Mouse (Mus musculus) liver, embryonic 15.5 days (tissue): ENCODE results near the gene Dcun1d4. TPM values are rescaled to one million over a fixed set of nuclear protein-coding genes. Genes with fewer than 3 reads are reported as not detected.

Source experiments
- ATAC-seq: fragments of 200-750 bp; cut with Nextera tagmentation; 2 replicates; pipeline ENCODE4 v1.8.0; 2017; ENCODE audit warnings: moderate number of reproducible peaks, mild to moderate bottlenecking, moderate library complexity; ENCODE audit not compliant: insufficient read depth
- H3K27ac ChIP-seq: fragments of 300-500 bp; sonication (generic); replicated peaks from 2 replicates; pipeline ENCODE4 v1.5.1; 2015; ENCODE audit warnings: mild to moderate bottlenecking, inconsistent platforms
- H3K27me3 ChIP-seq: fragments of 300-500 bp; sonication (generic); 2 replicates; pipeline ENCODE4 v1.6.1; 2015; ENCODE audit warnings: mild to moderate bottlenecking, inconsistent platforms
- H3K36me3 ChIP-seq: fragments of 300-500 bp; sonication (generic); replicated peaks from 2 replicates; pipeline ENCODE4 v1.6.1; 2015; ENCODE audit warnings: moderate library complexity, mild to moderate bottlenecking, inconsistent platforms
- H3K4me1 ChIP-seq: fragments of 300-500 bp; sonication (generic); replicated peaks from 2 replicates; pipeline ENCODE4 v1.6.1; 2015; ENCODE audit warnings: inconsistent platforms
- H3K4me2 ChIP-seq: fragments of 300-500 bp; sonication (generic); 2 replicates; pipeline ENCODE4 v1.6.1; 2015; ENCODE audit warnings: moderate library complexity, mild to moderate bottlenecking, inconsistent platforms
- H3K4me3 ChIP-seq: fragments of 300-500 bp; sonication (generic); replicated peaks from 2 replicates; pipeline ENCODE4 v1.5.1; 2015; ENCODE audit warnings: mild to moderate bottlenecking, inconsistent platforms
- H3K9ac ChIP-seq: fragments of 300-500 bp; sonication (generic); 2 replicates; pipeline ENCODE4 v1.6.1; 2015; ENCODE audit warnings: moderate library complexity, mild to moderate bottlenecking, inconsistent platforms
- H3K9me3 ChIP-seq: fragments of 300-500 bp; sonication (generic); replicated peaks from 2 replicates; pipeline ENCODE4 v1.6.1; 2016; ENCODE audit warnings: inconsistent platforms
- WGBS: fragments of 180-500 bp; shearing (Covaris S2); methylation state at CpG from one replicate; pipeline ENCODE4 v1.1.7; 2015; ENCODE audit warnings: mixed read lengths; ENCODE audit not compliant: insufficient replicate concordance; 5-methylcytosine and 5-hydroxymethylcytosine counted together
- polyA plus RNA-seq: library from polyadenylated mRNA; unstranded; fragments of >200 nt; fragmentation: Nextera tagmentation; extraction: Ambion mirVana; gene quantifications from 2 replicates; pipeline ENCODE4 v1.2.1, GENCODE M21; 2015

The Dcun1d4 gene
- polyA plus RNA-seq, 1 experiment from 2014 or later, result 2.5 TPM

GRCm38 (mm10) chr5:73524300-73525000, 43.6 kb downstream of the Dcun1d4 start:
- Histone ChIP-seq H3K4me2 (no peak overlapping the region), H3K9ac (no peak overlapping the region), H3K27me3 (no peaks in the 10 kb centered on the region), H3K27ac (no peak overlapping the region), H3K4me3 (no peak overlapping the region), H3K36me3 (no peaks in the 10 kb centered on the region), H3K4me1 (peaks cover 8% of the 10 kb centered on the region; the same call in 1 of the 2 replicates), H3K9me3 (no peaks in the 10 kb centered on the region)
- ATAC-seq, result no peak
- 60% methylated on average over 4 of the region's 4 CpGs for WGBS

GRCm38 (mm10) chr5:73532222-73532621, 51.4 kb downstream of the Dcun1d4 start:
- ATAC-seq, result no peak
- Histone ChIP-seq H3K4me1 (no peaks in the 10 kb centered on the region), H3K4me2 (no peak overlapping the region), H3K36me3 (no peaks in the 10 kb centered on the region), H3K27ac (no peak overlapping the region), H3K9ac (no peak overlapping the region), H3K9me3 (no peaks in the 10 kb centered on the region), H3K4me3 (no peak overlapping the region), H3K27me3 (no peaks in the 10 kb centered on the region)
- WGBS, result 58% methylated on average over 1 of the region's 1 CpGs

- Histone ChIP-seq H3K4me2 (no peak overlapping the region), H3K9me3 (no peaks in the 10 kb centered on the region), H3K4me1 (no peaks in the 10 kb centered on the region), H3K4me3 (no peak overlapping the region), H3K9ac (no peak overlapping the region), H3K27ac (no peak overlapping the region), H3K27me3 (no peaks in the 10 kb centered on the region), H3K36me3 (no peaks in the 10 kb centered on the region)
- WGBS, result 77% methylated on average over 9 of the region's 9 CpGs
- ATAC-seq, result no peak
Observed at GRCm38 (mm10) chr5:73532879-73533278, 52.1 kb downstream of the Dcun1d4 start.

GRCm38 (mm10) chr5:73537669-73538068, 56.9 kb downstream of the Dcun1d4 start:
- Histone ChIP-seq H3K27me3 (no peaks in the 10 kb centered on the region), H3K4me3 (no peak overlapping the region), H3K9ac (no peak overlapping the region), H3K36me3 (no peaks in the 10 kb centered on the region), H3K27ac (no peak overlapping the region), H3K9me3 (no peaks in the 10 kb centered on the region), H3K4me2 (no peak overlapping the region), H3K4me1 (no peaks in the 10 kb centered on the region)
- no peak for ATAC-seq
- 74% methylated on average over 12 of the region's 12 CpGs for WGBS

GRCm38 (mm10) chr5:73538586-73539298, 57.9 kb downstream of the Dcun1d4 start:
- Histone ChIP-seq H3K4me1 (no peaks in the 10 kb centered on the region), H3K4me2 (no peak overlapping the region), H3K9me3 (no peaks in the 10 kb centered on the region), H3K4me3 (no peak overlapping the region), H3K27me3 (no peaks in the 10 kb centered on the region), H3K9ac (no peak overlapping the region), H3K36me3 (no peaks in the 10 kb centered on the region), H3K27ac (no peak overlapping the region)
- 70% methylated on average over 11 of the region's 11 CpGs for WGBS
- no peak for ATAC-seq

- no peak overlapping the region for H3K4me2 ChIP-seq
- H3K36me3 ChIP-seq, result no peaks in the 10 kb centered on the region
- no peaks in the 10 kb centered on the region for H3K4me1 ChIP-seq
- no peak overlapping the region for H3K9ac ChIP-seq
- no peaks in the 10 kb centered on the region for H3K9me3 ChIP-seq
- no peak overlapping the region for H3K27ac ChIP-seq
- 57% methylated on average over 6 of the region's 6 CpGs for WGBS
- ATAC-seq, result no peak
- no peak overlapping the region for H3K4me3 ChIP-seq
- H3K27me3 ChIP-seq, result no peaks in the 10 kb centered on the region
Observed at GRCm38 (mm10) chr5:73539848-73540510, 59.2 kb downstream of the Dcun1d4 start.

GRCm38 (mm10) chr5:73540511-73540871, 59.7 kb downstream of the Dcun1d4 start:
- Histone ChIP-seq H3K27ac (no peak overlapping the region), H3K4me1 (no peaks in the 10 kb centered on the region), H3K9me3 (no peaks in the 10 kb centered on the region), H3K9ac (no peak overlapping the region), H3K27me3 (no peaks in the 10 kb centered on the region), H3K36me3 (no peaks in the 10 kb centered on the region), H3K4me3 (no peak overlapping the region), H3K4me2 (no peak overlapping the region)
- no peak for ATAC-seq
- 71% methylated on average over 2 of the region's 2 CpGs for WGBS

- Histone ChIP-seq H3K27ac (no peak overlapping the region), H3K4me1 (no peaks in the 10 kb centered on the region), H3K9ac (no peak overlapping the region), H3K9me3 (no peaks in the 10 kb centered on the region), H3K4me2 (no peak overlapping the region), H3K36me3 (no peaks in the 10 kb centered on the region), H3K4me3 (no peak overlapping the region), H3K27me3 (no peaks in the 10 kb centered on the region)
- WGBS, result 73% methylated on average over 10 of the region's 10 CpGs
- no peak for ATAC-seq
Observed at GRCm38 (mm10) chr5:73544111-73544753, 63.4 kb downstream of the Dcun1d4 start.

GRCm38 (mm10) chr5:73545641-73546040, 64.8 kb downstream of the Dcun1d4 start:
- WGBS, result 76% methylated on average over 6 of the region's 6 CpGs
- no peak overlapping the region for H3K4me3 ChIP-seq
- no peak overlapping the region for H3K27ac ChIP-seq
- H3K4me2 ChIP-seq, result no peak overlapping the region
- ATAC-seq, result no peak
- no peaks in the 10 kb centered on the region for H3K27me3 ChIP-seq
- H3K4me1 ChIP-seq, result no peaks in the 10 kb centered on the region
- no peaks in the 10 kb centered on the region for H3K36me3 ChIP-seq
- H3K9ac ChIP-seq, result no peak overlapping the region
- H3K9me3 ChIP-seq, result no peaks in the 10 kb centered on the region

GRCm38 (mm10) chr5:73547252-73547651, 66.5 kb downstream of the Dcun1d4 start:
- Histone ChIP-seq H3K4me3 (no peak overlapping the region), H3K27me3 (no peaks in the 10 kb centered on the region), H3K4me2 (no peak overlapping the region), H3K36me3 (no peaks in the 10 kb centered on the region), H3K4me1 (no peaks in the 10 kb centered on the region), H3K27ac (no peak overlapping the region), H3K9me3 (no peaks in the 10 kb centered on the region), H3K9ac (no peak overlapping the region)
- ATAC-seq, result no peak
- 76% methylated on average over 7 of the region's 7 CpGs for WGBS

GRCm38 (mm10) chr5:73548237-73548636, 67.4 kb downstream of the Dcun1d4 start:
- no peaks in the 10 kb centered on the region for H3K4me1 ChIP-seq
- ATAC-seq, result no peak
- H3K9me3 ChIP-seq, result no peaks in the 10 kb centered on the region
- H3K27ac ChIP-seq, result no peak overlapping the region
- H3K27me3 ChIP-seq, result no peaks in the 10 kb centered on the region
- H3K4me3 ChIP-seq, result no peak overlapping the region
- no peak overlapping the region for H3K4me2 ChIP-seq
- no peak overlapping the region for H3K9ac ChIP-seq
- no peaks in the 10 kb centered on the region for H3K36me3 ChIP-seq
- WGBS, result 39% methylated on average over 7 of the region's 7 CpGs
